Mouse (Mus musculus) liver, embryonic 14.5 days (tissue): Measurements from ENCODE around the gene Prdm2.

ENCODE experiments used
- CTCF ChIP-seq: IDR thresholded peaks from 2 replicates; pipeline ENCODE4 v1.5.1; 2016; ENCODE audit warnings: antibody characterized with exemption, low read depth, control low read depth
- EP300 ChIP-seq: IDR thresholded peaks from 2 replicates; pipeline ENCODE4 v1.6.1; 2016; ENCODE audit warnings: antibody characterized with exemption, low read depth

GRCm38 (mm10) chr4:143067006-143067405, 145.8 kb downstream of the Prdm2 start:
- TF ChIP-seq CTCF = no peak
- no peak for TF ChIP-seq EP300
